Mouse (Mus musculus) liver, embryonic 13.5 days (tissue): ENCODE measurements around the gene Lrp2bp. TPM values are rescaled to one million over a fixed set of nuclear protein-coding genes. Genes with fewer than 3 reads are reported as not detected.

Experiments used
- ATAC-seq: fragments of 200-750 bp; cut with Nextera tagmentation; 2 replicates; pipeline ENCODE4 v1.8.0; 2017; ENCODE audit warnings: low read depth, mild to moderate bottlenecking, moderate number of reproducible peaks, moderate library complexity
- DNase-seq: peaks from one replicate; pipeline ENCODE4 v3.0.0; 2022
- H3K27ac ChIP-seq: fragments of 300-500 bp; sonication (generic); 2 replicates; pipeline ENCODE4 v1.5.1; 2015; ENCODE audit warnings: moderate library complexity, mild to moderate bottlenecking, inconsistent platforms
- H3K27me3 ChIP-seq: fragments of 300-500 bp; sonication (generic); 2 replicates; pipeline ENCODE4 v1.6.1; 2015; ENCODE audit warnings: mild to moderate bottlenecking, inconsistent platforms
- H3K36me3 ChIP-seq: fragments of 300-500 bp; sonication (generic); 2 replicates; pipeline ENCODE4 v1.6.1; 2015; ENCODE audit warnings: mild to moderate bottlenecking, inconsistent platforms
- H3K4me1 ChIP-seq: fragments of 300-500 bp; sonication (generic); replicated peaks from 2 replicates; pipeline ENCODE4 v1.6.1; 2015; ENCODE audit warnings: inconsistent platforms
- H3K4me2 ChIP-seq: fragments of 300-500 bp; sonication (generic); 2 replicates; pipeline ENCODE4 v1.6.1; 2015; ENCODE audit warnings: inconsistent platforms, mild to moderate bottlenecking, moderate library complexity
- H3K4me3 ChIP-seq: fragments of 300-500 bp; sonication (generic); replicated peaks from 2 replicates; pipeline ENCODE4 v1.5.1; 2015; ENCODE audit warnings: mild to moderate bottlenecking, inconsistent platforms
- H3K9ac ChIP-seq: fragments of 300-500 bp; sonication (generic); 2 replicates; pipeline ENCODE4 v1.6.1; 2015; ENCODE audit warnings: mild to moderate bottlenecking, inconsistent platforms
- H3K9me3 ChIP-seq: fragments of 300-500 bp; sonication (generic); replicated peaks from 2 replicates; pipeline ENCODE4 v1.6.1; 2016; ENCODE audit warnings: inconsistent platforms
- WGBS: fragments of 180-500 bp; shearing (Covaris S2); methylation state at CpG from one replicate; pipeline ENCODE4 v1.1.7; 2015; ENCODE audit not compliant: insufficient replicate concordance; 5-methylcytosine and 5-hydroxymethylcytosine counted together
- polyA plus RNA-seq: library from polyadenylated mRNA; unstranded; fragments of >200 nt; fragmentation: Nextera tagmentation; extraction: Ambion mirVana; gene quantifications from 2 replicates; pipeline ENCODE4 v1.2.1, GENCODE M21; 2015

Gene Lrp2bp
- polyA plus RNA-seq, 1 experiment from 2014 or later, result 0.05 TPM

GRCm38 (mm10) chr8:45998228-45998627 lies 875 bp upstream of the Lrp2bp start:
- H3K9ac ChIP-seq, result no peak overlapping the region
- WGBS, result 76% methylated on average over 2 of the region's 2 CpGs
- H3K27ac ChIP-seq, result no peak overlapping the region
- no peak for ATAC-seq
- H3K36me3 ChIP-seq, result peaks cover 30% of the 10 kb centered on the region
- peaks cover 13% of the 10 kb centered on the region for H3K4me1 ChIP-seq
- no peak overlapping the region for H3K4me2 ChIP-seq
- no peaks in the 10 kb centered on the region for H3K9me3 ChIP-seq
- H3K4me3 ChIP-seq, result no peak overlapping the region
- no peak for DNase-seq
- no peaks in the 10 kb centered on the region for H3K27me3 ChIP-seq

DNA sequence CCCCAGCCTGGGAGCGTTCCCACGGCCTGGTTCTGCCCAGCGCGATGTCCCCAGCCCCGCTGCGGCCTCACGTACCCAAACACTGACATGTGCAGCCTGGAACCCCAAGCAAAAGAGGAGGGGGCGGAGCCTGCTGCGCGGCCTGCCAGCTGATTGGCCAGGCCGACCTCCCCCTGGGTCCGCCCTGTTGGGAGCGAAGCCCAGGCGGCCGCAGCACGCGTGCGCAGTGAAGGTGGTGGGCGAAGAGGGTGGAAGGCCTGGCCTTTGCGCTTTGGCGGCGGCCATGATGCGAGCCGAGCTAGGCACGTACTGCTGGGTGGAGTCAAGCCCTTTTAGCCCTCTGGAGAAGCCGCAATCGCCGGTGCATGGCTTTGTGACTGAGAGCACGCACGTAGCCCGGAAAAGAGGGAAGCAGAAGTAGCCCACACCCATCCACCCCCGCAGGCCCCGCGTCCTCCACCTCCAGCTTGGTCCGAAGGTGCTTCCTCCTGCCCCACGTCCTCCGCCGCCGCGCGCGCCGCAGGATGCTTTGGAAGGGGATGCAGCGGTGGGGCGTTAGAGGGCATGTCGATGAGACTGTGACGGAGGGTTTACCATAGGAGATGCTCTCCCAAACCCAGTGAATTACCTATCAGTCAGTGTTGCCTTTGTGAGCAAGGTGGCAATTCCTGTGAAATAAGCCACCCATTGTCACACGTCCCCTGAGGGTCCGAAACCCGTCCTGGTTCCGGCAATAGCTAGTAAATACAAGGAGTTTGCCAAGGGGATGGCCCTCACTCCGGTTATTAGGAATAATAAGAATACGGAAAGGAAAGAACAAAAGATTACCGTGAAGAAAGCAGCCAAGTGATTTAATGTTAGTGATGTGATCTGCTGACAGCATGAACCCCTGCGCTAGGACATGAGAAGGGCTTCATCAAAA lies 942 bp downstream of the Lrp2bp start:
- peaks cover 21% of the 10 kb centered on the region for H3K36me3 ChIP-seq
- WGBS, result 5% methylated on average over 55 of the region's 55 CpGs
- H3K9ac ChIP-seq, result peak overlapping the region; percentile 83
- H3K27me3 ChIP-seq, result no peaks in the 10 kb centered on the region
- H3K9me3 ChIP-seq, result no peaks in the 10 kb centered on the region
- peak; percentile 99 for ATAC-seq
- H3K4me3 ChIP-seq, result peak overlapping the region; percentile 73
- peak overlapping the region; percentile 81 for H3K4me2 ChIP-seq
- DNase-seq, result peak; percentile 100
- peak overlapping the region; percentile 87 for H3K27ac ChIP-seq
- peaks cover 13% of the 10 kb centered on the region for H3K4me1 ChIP-seq

DNA sequence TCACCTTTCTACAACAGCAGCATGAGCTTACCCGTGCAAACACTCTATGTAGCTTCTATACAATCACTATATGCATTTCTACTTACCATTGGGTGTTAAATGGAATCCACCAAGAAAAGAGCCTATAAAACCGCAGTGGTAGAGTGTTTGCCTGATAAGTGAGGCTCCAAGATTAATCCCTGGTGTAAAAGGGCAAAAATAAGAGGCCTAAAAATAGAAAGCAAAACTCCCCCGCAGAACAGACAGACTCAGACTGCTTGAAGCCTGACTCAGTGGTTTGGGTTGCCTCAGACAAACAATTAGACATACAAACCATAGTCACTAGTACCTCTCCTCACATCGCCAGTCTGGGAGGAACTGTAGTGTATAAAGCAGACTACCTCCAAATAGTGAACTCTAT lies 6.5 kb downstream of the Lrp2bp start, which contains the start of gene Ankrd37:
Gene Ankrd37 (minus strand): TSS at position 112 of the 400 bp plus-strand sequence.
- no peak within 1 kb of the TSS for H3K4me3 ChIP-seq
- no peaks in the 10 kb centered on the region for H3K36me3 ChIP-seq
- 38% methylated on average over 4 of the region's 4 CpGs for WGBS
- H3K27me3 ChIP-seq, result no peaks in the 10 kb centered on the region; the same call in 1 of the 2 replicates
- DNase-seq (no peak), ATAC-seq (no peak)
- H3K27ac ChIP-seq, result no peak within 1 kb of the TSS
- peaks cover 3% of the 10 kb centered on the region for H3K4me1 ChIP-seq
- H3K4me2 ChIP-seq, result no peak within 1 kb of the TSS
- no peaks in the 10 kb centered on the region for H3K9me3 ChIP-seq
- no peak within 1 kb of the TSS for H3K9ac ChIP-seq

GRCm38 (mm10) chr8:46007050-46007672 lies 8.1 kb downstream of the Lrp2bp start:
- Histone ChIP-seq H3K27me3 (no peaks in the 10 kb centered on the region; the same call in 1 of the 2 replicates), H3K9ac (no peak overlapping the region), H3K4me3 (no peak overlapping the region), H3K4me2 (no peak overlapping the region), H3K9me3 (no peaks in the 10 kb centered on the region), H3K27ac (no peak overlapping the region), H3K4me1 (peaks cover 9% of the 10 kb centered on the region; the same call in 1 of the 2 replicates), H3K36me3 (no peaks in the 10 kb centered on the region)
- no peak for ATAC-seq
- 57% methylated on average over 3 of the region's 3 CpGs for WGBS
- DNase-seq, result no peak

DNA sequence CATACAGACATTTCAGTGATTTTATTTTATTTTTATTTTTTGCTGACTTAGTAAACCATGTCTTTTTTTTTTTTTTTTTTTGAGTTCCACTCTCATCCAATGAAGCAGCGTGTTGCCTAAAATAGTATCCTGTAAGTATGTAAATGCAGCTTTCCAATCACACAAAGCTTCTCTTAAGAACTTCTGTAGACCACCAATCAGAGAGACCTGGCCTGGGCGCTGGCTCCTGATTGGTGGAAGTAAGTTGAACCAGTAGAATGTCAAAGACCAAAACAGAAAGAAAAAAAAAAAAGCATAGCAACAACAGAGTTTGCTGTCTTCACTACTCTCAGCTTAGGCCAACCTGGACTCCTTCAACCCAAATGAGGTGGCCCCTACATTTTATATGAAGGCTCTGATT lies 11.2 kb downstream of the Lrp2bp start:
- no peak for ATAC-seq

GRCm38 (mm10) chr8:46010746-46011680 lies 11.9 kb downstream of the Lrp2bp start:
- Histone ChIP-seq H3K9ac (no peak overlapping the region), H3K36me3 (no peaks in the 10 kb centered on the region), H3K27ac (no peak overlapping the region), H3K9me3 (no peaks in the 10 kb centered on the region), H3K4me2 (peak overlapping the region; percentile 38), H3K4me1 (0 out of 2 replicates have a peak, but pooled peaks cover 9% of the 10 kb centered on the region), H3K4me3 (no peak overlapping the region), H3K27me3 (no peaks in the 10 kb centered on the region; the same call in 1 of the 2 replicates)
- WGBS, result 18% methylated on average over 17 of the region's 17 CpGs
- no peak for DNase-seq
- ATAC-seq, result no peak

More for the DNA sequence above, 11.2 kb downstream of the Lrp2bp start:
- H3K36me3 ChIP-seq, result no peaks in the 10 kb centered on the region
- H3K9me3 ChIP-seq, result no peaks in the 10 kb centered on the region
- no peak for DNase-seq
- H3K4me3 ChIP-seq, result no peak overlapping the region
- no peak overlapping the region for H3K9ac ChIP-seq
- H3K4me2 ChIP-seq, result peak overlapping the region; percentile 38
- H3K27ac ChIP-seq, result no peak overlapping the region
- H3K4me1 ChIP-seq, result peaks cover 9% of the 10 kb centered on the region; the same call in 1 of the 2 replicates
- WGBS, result 33% methylated on average over 2 of the region's 2 CpGs
- no peaks in the 10 kb centered on the region; the same call in 1 of the 2 replicates for H3K27me3 ChIP-seq

DNA sequence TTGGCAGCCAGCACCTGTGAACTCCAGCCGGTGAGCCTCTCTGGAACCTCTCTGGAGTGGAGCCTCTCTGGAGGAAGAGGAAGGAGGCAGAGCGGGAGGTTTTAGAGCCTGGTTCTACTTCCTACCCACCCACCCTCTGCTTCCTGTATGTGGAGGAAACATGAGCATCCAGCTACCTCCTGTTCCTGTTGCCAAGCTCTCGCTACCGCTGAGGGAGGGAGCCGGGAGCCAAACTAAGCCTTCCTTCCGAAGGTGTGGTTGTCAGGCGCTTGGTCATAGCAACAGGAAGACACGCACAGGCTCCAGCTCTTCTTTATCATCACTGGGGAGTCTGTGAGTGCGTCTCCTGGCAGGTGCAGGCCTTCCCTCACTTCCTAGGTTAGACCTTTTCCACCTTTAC lies 23.1 kb downstream of the Lrp2bp start:
- 67% methylated on average over 9 of the region's 9 CpGs for WGBS
- Histone ChIP-seq H3K9ac (no peak overlapping the region), H3K4me2 (no peak overlapping the region), H3K9me3 (no peaks in the 10 kb centered on the region), H3K4me1 (no peaks in the 10 kb centered on the region), H3K27me3 (no peaks in the 10 kb centered on the region), H3K4me3 (no peak overlapping the region), H3K36me3 (no peaks in the 10 kb centered on the region), H3K27ac (no peak overlapping the region)
- no peak for DNase-seq
- no peak for ATAC-seq

DNA sequence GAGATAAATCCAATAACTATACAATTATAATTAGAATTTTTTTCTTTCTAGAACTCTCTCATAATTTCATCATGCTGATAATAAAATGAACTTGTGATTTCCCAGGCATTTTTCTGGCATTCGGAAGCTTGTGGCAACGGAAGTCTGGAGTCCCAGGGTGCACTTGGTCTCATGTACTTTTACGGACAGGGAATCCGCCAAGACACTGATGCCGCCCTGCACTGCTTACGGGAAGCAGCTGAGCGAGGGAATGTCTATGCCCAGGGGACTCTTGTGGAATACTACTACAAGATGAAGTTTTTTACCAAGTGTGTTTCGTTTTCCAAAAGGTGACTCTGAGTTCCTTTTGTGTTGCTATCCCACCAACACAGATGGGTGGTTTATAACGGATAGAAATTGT lies 23.7 kb downstream of the Lrp2bp start:
- no peaks in the 10 kb centered on the region for H3K9me3 ChIP-seq
- 78% methylated on average over 9 of the region's 9 CpGs for WGBS
- no peaks in the 10 kb centered on the region for H3K4me1 ChIP-seq

GRCm38 (mm10) chr8:46024392-46024791 lies 25.3 kb downstream of the Lrp2bp start:
- H3K9ac ChIP-seq, result no peak overlapping the region

More for the DNA sequence above, 23.7 kb downstream of the Lrp2bp start:
- Histone ChIP-seq H3K36me3 (no peaks in the 10 kb centered on the region), H3K27me3 (no peaks in the 10 kb centered on the region), H3K27ac (no peak overlapping the region), H3K4me2 (no peak overlapping the region), H3K9ac (no peak overlapping the region), H3K4me3 (no peak overlapping the region)
- no peak for DNase-seq
- ATAC-seq, result no peak

DNA sequence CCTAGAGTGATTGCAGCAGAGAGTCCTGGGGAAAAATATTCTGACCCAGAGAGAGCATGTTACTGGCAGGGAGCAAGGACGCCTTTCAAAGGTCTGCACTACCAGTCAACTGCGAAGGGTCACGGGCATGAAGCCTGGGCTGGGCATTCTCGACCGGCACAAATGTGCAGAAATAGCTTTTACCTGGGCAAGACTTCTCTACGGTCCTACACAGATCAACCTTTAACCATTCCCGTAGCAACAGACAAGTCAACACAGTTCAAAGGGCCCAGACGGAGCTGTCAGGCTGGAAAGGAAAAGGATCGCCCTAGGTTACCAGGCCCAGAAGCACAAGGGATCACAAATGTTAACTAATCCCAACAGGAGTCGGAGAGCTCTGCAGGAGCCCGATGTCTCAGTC lies 37.1 kb downstream of the Lrp2bp start:
- no peaks in the 10 kb centered on the region for H3K4me1 ChIP-seq

More at GRCm38 (mm10) chr8:46024392-46024791, 25.3 kb downstream of the Lrp2bp start:
- DNase-seq, result no peak
- WGBS, result 58% methylated on average over 4 of the region's 4 CpGs
- no peak overlapping the region for H3K27ac ChIP-seq
- H3K9me3 ChIP-seq, result no peaks in the 10 kb centered on the region
- H3K4me1 ChIP-seq, result no peaks in the 10 kb centered on the region
- no peak overlapping the region for H3K4me2 ChIP-seq
- H3K27me3 ChIP-seq, result no peaks in the 10 kb centered on the region
- H3K4me3 ChIP-seq, result no peak overlapping the region
- H3K36me3 ChIP-seq, result no peaks in the 10 kb centered on the region
- ATAC-seq, result no peak

More for the DNA sequence above, 37.1 kb downstream of the Lrp2bp start:
- Histone ChIP-seq H3K4me3 (no peak overlapping the region), H3K9me3 (no peaks in the 10 kb centered on the region), H3K36me3 (peaks cover 3% of the 10 kb centered on the region; the same call in 1 of the 2 replicates), H3K27me3 (no peaks in the 10 kb centered on the region), H3K27ac (no peak overlapping the region), H3K9ac (no peak overlapping the region), H3K4me2 (no peak overlapping the region)
- ATAC-seq, result no peak
- 78% methylated on average over 11 of the region's 11 CpGs for WGBS
- DNase-seq, result no peak
